Mouse (Mus musculus): ENCODE data around the gene Rala.

GRCm38 (mm10) chr13:17857046-17857445, 87.0 kb downstream of the Rala start:
- no peak for TF ChIP-seq CTCF (IDR thresholded peaks at IDR 0.05; ENCODE audit: borderline replicate concordance, control insufficient read depth, extremely low read depth, insufficient read depth, low read length, poor library complexity)
- TF ChIP-seq POLR2A (IDR thresholded peaks at IDR 0.05; ENCODE audit: control insufficient read depth, extremely low read depth, insufficient read depth, low read length, poor library complexity): no peak

Measured in thymus, adult 2 months (tissue).